Mouse (Mus musculus) hindbrain, embryonic 14.5 days (tissue): ENCODE measurements around the gene Adgra1. TPM values are rescaled to one million over a fixed set of nuclear protein-coding genes. Genes with fewer than 3 reads are reported as not detected.

Experiments
- ATAC-seq: fragments of 200-750 bp; cut with Nextera tagmentation; 2 replicates; pipeline ENCODE4 v1.8.0; 2017; ENCODE audit warnings: moderate number of reproducible peaks, mild to moderate bottlenecking, moderate TSS enrichment, moderate library complexity; ENCODE audit not compliant: low FRiP score
- DNase-seq: peaks from one replicate; pipeline ENCODE4 v3.0.0-alpha.2; 2015; ENCODE audit warnings: low spot score
- H3K27ac ChIP-seq: fragments of 300-500 bp; sonication (generic); 2 replicates; pipeline ENCODE4 v1.5.1; 2014; ENCODE audit warnings: mild to moderate bottlenecking, moderate library complexity
- H3K27me3 ChIP-seq: fragments of 300-500 bp; sonication (generic); 2 replicates; pipeline ENCODE4 v1.6.1; 2014; ENCODE audit warnings: mild to moderate bottlenecking, low read length, mixed read lengths; ENCODE audit not compliant: control insufficient read depth, insufficient read depth
- H3K36me3 ChIP-seq: fragments of 300-500 bp; sonication (generic); replicated peaks from 2 replicates; pipeline ENCODE4 v1.6.1; 2014; ENCODE audit not compliant: control insufficient read depth, insufficient read depth
- H3K4me1 ChIP-seq: fragments of 300-500 bp; sonication (generic); replicated peaks from 2 replicates; pipeline ENCODE4 v1.6.1; 2014; ENCODE audit warnings: antibody characterized with exemption, low read length, mixed read lengths; ENCODE audit not compliant: control insufficient read depth, insufficient read depth
- H3K4me2 ChIP-seq: fragments of 300-500 bp; sonication (generic); replicated peaks from 2 replicates; pipeline ENCODE4 v1.6.1; 2014; ENCODE audit warnings: mild to moderate bottlenecking, moderate library complexity
- H3K4me3 ChIP-seq: fragments of 300-500 bp; sonication (generic); replicated peaks from 2 replicates; pipeline ENCODE4 v1.5.1; 2014; ENCODE audit warnings: mild to moderate bottlenecking, low read length
- H3K9ac ChIP-seq: fragments of 300-500 bp; sonication (generic); 2 replicates; pipeline ENCODE4 v1.6.1; 2014
- H3K9me3 ChIP-seq: fragments of 300-500 bp; sonication (generic); 2 replicates; pipeline ENCODE4 v1.6.1; 2016; ENCODE audit warnings: low read length; ENCODE audit not compliant: control insufficient read depth
- WGBS: fragments of 180-500 bp; shearing (Covaris S2); extraction: QIAGEN DNeasy Blood & Tissue Kit; methylation state at CpG from one replicate; pipeline ENCODE4 v1.1.7; 2014; 5-methylcytosine and 5-hydroxymethylcytosine counted together
- polyA plus RNA-seq: library from polyadenylated mRNA; unstranded; fragments of >200 nt; fragmentation: Nextera tagmentation; extraction: Ambion mirVana; gene quantifications from 2 replicates; pipeline ENCODE4 v1.2.1, GENCODE M21; 2014

Gene Adgra1
- polyA plus RNA-seq, 1 experiment from 2014 or later = 18.6 TPM

DNA sequence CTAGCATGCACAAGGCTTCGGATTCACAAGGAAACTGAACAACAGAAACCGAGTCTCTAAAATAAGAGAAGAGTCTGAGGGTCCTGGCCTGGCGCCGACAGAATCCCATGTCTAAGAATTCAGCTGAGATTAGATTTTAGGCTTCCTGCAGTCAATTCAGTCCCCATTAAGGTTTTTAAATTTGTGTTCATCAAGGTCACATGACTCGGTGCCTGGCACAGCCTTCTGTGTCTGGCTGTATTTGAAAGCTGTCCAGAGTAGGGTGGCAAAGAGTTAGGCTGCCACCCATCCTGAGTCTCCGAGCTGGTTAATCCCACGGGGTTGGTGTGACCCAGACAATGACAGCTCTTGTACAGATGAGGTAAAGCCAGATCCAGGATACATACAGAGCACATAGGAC is 62.8 kb downstream of the Adgra1 start:
- WGBS = 87% methylated on average over 7 of the region's 7 CpGs
- no peak for DNase-seq
- Histone ChIP-seq H3K4me3 (no peak overlapping the region), H3K27me3 (peaks cover 19% of the 10 kb centered on the region; the same call in 1 of the 2 replicates), H3K9me3 (no peaks in the 10 kb centered on the region), H3K36me3 (no peaks in the 10 kb centered on the region), H3K9ac (no peak overlapping the region), H3K4me2 (no peak overlapping the region), H3K27ac (no peak overlapping the region), H3K4me1 (peaks cover 9% of the 10 kb centered on the region)
- no peak for ATAC-seq

DNA sequence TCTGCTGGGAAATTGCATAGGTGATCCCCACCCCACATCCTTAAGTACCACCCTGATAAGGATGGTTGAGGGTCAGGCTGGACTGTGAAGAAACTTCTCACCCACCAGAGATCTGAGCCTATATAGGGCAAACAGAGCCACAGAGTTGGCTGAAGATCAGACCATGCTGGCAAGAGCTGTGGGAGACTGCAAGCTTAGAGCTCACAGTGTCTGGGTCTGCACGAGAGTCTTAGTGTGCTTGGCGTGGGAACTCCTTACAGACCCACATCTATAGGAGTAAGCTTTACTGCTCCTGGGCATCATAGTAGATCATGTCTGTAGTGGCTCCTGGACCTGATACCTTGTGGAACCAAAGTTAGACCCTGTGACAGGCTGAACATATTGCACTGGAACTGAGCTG is 64.6 kb downstream of the Adgra1 start:
- H3K9ac ChIP-seq = no peak overlapping the region
- H3K36me3 ChIP-seq = no peaks in the 10 kb centered on the region
- DNase-seq (no peak), ATAC-seq (no peak)
- 72% methylated on average over 2 of the region's 2 CpGs for WGBS
- H3K4me1 ChIP-seq = peaks cover 9% of the 10 kb centered on the region
- H3K27ac ChIP-seq = no peak overlapping the region
- H3K4me2 ChIP-seq = no peak overlapping the region
- no peak overlapping the region for H3K4me3 ChIP-seq
- H3K27me3 ChIP-seq = peaks cover 12% of the 10 kb centered on the region; the same call in 1 of the 2 replicates
- H3K9me3 ChIP-seq = no peaks in the 10 kb centered on the region

DNA sequence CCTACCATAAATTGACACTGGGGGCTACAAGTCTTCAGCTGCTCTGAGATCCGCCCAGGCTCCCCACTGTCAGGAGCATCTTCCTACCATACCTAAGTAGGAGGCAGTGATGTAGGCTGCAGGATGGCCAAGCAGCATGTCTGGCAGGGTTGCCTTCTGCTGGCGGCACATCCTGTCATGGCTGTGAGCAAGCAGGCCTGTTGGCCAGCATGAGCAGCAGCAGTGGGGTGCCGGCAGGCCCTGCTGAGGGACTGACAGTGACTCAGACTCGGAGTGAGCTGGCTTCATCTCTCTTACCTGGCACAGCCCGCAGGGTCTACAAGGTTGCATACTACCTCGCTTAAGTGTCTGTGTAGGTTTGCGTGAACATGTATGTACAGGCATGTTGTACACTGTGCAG is 65.5 kb downstream of the Adgra1 start:
- DNase-seq = no peak
- no peak overlapping the region for H3K4me2 ChIP-seq
- no peak overlapping the region for H3K27ac ChIP-seq
- H3K9ac ChIP-seq = no peak overlapping the region
- H3K9me3 ChIP-seq = no peaks in the 10 kb centered on the region
- H3K36me3 ChIP-seq = no peaks in the 10 kb centered on the region
- peaks cover 12% of the 10 kb centered on the region for H3K4me1 ChIP-seq
- ATAC-seq = no peak
- H3K4me3 ChIP-seq = no peak overlapping the region
- H3K27me3 ChIP-seq = 0 out of 2 replicates have a peak, but pooled peaks cover 8% of the 10 kb centered on the region
- 88% methylated on average over 7 of the region's 7 CpGs for WGBS

DNA sequence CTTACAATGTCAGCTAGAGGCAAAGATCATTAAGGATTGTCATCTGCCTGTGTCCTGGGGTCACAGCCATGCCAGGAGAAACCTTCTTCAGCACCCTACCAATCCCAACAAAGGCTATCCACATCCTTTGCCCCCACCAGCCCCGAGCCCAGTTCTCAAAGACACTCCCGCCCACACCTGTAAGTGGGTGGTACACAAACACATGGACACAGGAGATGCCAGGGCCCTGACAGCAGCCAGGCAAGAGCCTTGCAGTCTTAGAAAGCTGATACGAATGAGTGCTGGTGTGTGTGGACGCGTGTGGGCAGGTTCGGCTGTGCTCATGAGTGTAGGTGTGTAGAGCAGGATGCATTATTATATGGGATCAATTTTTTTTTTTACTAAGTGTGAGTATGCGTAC is 66.5 kb downstream of the Adgra1 start:
- Histone ChIP-seq H3K9me3 (no peaks in the 10 kb centered on the region), H3K4me2 (no peak overlapping the region), H3K4me1 (peaks cover 16% of the 10 kb centered on the region), H3K36me3 (no peaks in the 10 kb centered on the region), H3K27me3 (0 out of 2 replicates have a peak, but pooled peaks cover 5% of the 10 kb centered on the region), H3K9ac (no peak overlapping the region), H3K27ac (no peak overlapping the region), H3K4me3 (no peak overlapping the region)
- DNase-seq (no peak), ATAC-seq (no peak)
- WGBS = 97% methylated on average over 7 of the region's 7 CpGs

DNA sequence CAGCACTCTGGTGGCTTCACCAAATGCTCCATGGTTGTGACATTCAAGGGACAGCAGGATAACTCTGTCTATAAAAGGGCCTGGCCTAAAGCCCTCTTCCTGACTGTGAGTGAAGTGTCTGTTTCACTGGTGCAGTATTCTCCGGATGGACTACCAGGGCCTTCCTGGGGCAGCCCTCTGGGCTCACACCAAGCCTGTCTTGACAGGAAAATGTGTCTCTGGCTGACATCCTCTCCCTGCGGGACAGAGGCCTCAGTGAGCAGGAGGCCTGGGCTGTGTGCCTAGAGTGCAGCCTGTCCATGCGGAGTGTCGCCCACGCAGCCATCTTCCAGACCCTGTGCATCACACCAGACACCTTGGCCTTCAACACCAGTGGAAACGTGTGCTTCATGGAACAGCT is 66.9 kb downstream of the Adgra1 start:
- Histone ChIP-seq H3K4me3 (no peak overlapping the region), H3K4me2 (no peak overlapping the region), H3K27me3 (0 out of 2 replicates have a peak, but pooled peaks cover under 1% of the 10 kb centered on the region), H3K36me3 (no peaks in the 10 kb centered on the region), H3K9ac (no peak overlapping the region), H3K4me1 (peaks cover 16% of the 10 kb centered on the region; the same call in 1 of the 2 replicates), H3K27ac (no peak overlapping the region), H3K9me3 (no peaks in the 10 kb centered on the region)
- ATAC-seq = no peak
- no peak for DNase-seq
- WGBS = 88% methylated on average over 6 of the region's 6 CpGs

DNA sequence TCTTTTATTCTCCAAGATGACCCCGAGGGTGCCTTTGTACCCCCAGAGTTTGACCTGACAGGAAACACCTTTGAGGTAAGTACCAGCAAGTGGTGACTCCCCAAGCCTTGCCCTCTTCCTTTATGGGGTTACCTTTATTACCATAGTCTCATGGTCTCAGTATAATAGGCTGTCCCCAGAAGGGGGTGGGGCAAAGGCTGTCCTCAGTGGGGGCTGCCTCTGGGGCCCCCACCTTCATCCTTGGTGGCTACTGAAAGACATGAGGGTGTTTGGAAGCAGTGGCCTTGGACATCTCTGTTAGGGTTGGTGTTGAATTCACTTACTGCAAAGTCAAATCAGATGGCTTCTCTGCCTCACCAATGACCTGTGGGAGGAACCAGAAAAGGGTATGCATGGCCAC is 68.0 kb downstream of the Adgra1 start:
- H3K27me3 ChIP-seq = no peaks in the 10 kb centered on the region
- no peak overlapping the region for H3K27ac ChIP-seq
- ATAC-seq (no peak), DNase-seq (no peak)
- H3K9ac ChIP-seq = no peak overlapping the region
- H3K4me2 ChIP-seq = no peak overlapping the region
- WGBS = 6% methylated on average over 1 of the region's 1 CpGs
- H3K4me3 ChIP-seq = no peak overlapping the region
- peaks cover 17% of the 10 kb centered on the region; the same call in 1 of the 2 replicates for H3K4me1 ChIP-seq
- H3K9me3 ChIP-seq = no peaks in the 10 kb centered on the region
- H3K36me3 ChIP-seq = no peaks in the 10 kb centered on the region

DNA sequence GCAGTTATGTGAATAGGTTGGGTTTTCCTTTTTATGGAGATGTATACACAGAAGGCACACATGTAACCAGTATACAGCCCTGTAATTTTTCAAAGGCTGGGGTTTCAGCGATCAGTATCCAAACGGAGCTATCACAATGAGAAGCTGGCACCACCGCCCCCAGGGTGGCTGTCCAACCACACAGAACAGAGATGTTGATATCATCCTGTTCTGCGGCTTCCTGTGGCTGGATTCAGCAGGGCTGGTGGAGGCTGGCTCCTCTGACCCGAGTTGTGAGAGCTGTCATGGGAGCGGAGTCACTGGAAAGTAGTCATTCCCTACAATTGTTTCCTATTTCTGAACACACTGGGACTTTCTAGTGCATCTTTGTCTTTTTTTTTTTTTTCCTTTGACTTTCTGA is 71.3 kb downstream of the Adgra1 start:
- Histone ChIP-seq H3K9me3 (no peaks in the 10 kb centered on the region), H3K27me3 (no peaks in the 10 kb centered on the region), H3K4me2 (peak overlapping the region; percentile 20), H3K27ac (peak overlapping the region; percentile 18; the same call in 1 of the 2 replicates), H3K4me1 (peaks cover 23% of the 10 kb centered on the region), H3K36me3 (no peaks in the 10 kb centered on the region), H3K9ac (no peak overlapping the region), H3K4me3 (no peak overlapping the region)
- DNase-seq = no peak
- no peak for ATAC-seq
- 15% methylated on average over 6 of the region's 6 CpGs for WGBS

DNA sequence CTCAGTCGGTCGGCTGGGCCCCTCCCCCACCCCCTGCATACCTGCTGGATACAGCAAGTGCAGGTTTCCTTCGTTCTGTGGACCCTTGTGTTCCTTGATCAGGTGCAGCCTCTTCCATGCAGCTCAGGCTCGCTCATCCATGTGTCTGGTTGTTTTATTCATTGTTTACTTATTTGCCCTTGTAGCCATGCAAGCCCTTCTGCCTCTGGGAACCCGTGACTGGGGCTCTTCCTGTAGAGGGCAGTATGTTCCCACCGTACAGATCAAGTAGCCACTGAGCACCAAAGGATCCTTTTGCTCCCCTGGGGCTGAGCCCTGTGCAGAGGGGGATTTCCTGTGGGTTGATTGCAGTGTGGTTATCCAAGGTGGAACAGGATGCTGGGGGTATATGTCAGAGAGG is 71.7 kb downstream of the Adgra1 start:
- no peak overlapping the region for H3K9ac ChIP-seq

DNA sequence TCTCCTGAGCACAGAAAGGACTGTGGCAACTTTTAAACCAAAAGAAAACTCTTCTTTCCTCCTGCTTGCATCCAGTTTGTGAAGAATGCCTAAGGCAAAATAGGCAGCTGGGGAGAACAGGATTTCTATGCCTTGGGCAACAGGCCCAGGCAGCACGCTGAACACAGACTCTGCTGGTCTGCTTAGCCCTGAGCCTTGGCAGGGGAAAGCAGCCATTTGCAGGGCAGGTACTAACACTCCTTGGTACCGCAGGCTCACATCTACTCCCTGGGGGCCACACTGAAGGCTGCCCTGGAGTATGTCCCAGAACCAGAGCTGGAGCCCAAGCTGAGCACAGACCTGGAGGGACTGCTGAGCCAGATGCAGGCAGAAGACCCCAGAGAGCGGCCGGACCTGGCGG is 74.2 kb downstream of the Adgra1 start:
- ATAC-seq (no peak), DNase-seq (no peak)
- no peaks in the 10 kb centered on the region for H3K9me3 ChIP-seq
- H3K27me3 ChIP-seq = no peaks in the 10 kb centered on the region; the same call in 1 of the 2 replicates
- H3K4me2 ChIP-seq = no peak overlapping the region
- no peak overlapping the region for H3K4me3 ChIP-seq
- peaks cover 23% of the 10 kb centered on the region for H3K4me1 ChIP-seq
- H3K27ac ChIP-seq = no peak overlapping the region
- no peaks in the 10 kb centered on the region for H3K36me3 ChIP-seq
- WGBS = 44% methylated on average over 5 of the region's 5 CpGs
- no peak overlapping the region for H3K9ac ChIP-seq

More for the DNA sequence above, 71.7 kb downstream of the Adgra1 start:
- Histone ChIP-seq H3K9me3 (no peaks in the 10 kb centered on the region), H3K4me1 (peaks cover 23% of the 10 kb centered on the region), H3K4me3 (no peak overlapping the region), H3K4me2 (peak overlapping the region; percentile 20), H3K27ac (no peak overlapping the region; the same call in 1 of the 2 replicates), H3K36me3 (no peaks in the 10 kb centered on the region), H3K27me3 (no peaks in the 10 kb centered on the region)
- ATAC-seq (0 out of 2 replicates have a peak, but pooled peaks have one; percentile 42), DNase-seq (peak; percentile 58)
- 4% methylated on average over 6 of the region's 6 CpGs for WGBS

DNA sequence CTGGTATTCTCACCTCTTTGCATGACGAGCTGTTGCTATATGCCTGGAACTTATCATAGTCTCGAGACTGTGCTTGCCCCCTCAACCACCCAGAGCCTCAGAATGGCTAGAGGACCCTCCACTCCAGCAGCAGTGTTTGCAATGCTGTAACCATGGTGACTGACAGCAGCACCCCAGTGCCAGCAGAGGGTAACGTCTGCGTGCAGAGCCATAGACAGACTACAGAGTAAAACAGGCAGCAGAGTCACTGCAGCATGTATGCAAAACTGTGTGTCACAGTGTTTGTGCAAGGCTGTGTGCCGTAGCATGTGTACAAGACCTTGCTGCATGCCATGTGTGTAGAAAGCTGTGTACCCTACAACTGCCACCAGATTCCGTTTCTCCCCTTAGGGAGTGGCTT is 75.5 kb downstream of the Adgra1 start:
- H3K9ac ChIP-seq = no peak overlapping the region
- H3K4me1 ChIP-seq = peaks cover 21% of the 10 kb centered on the region
- no peak for DNase-seq
- H3K4me2 ChIP-seq = no peak overlapping the region
- WGBS = 29% methylated on average over 6 of the region's 6 CpGs
- H3K9me3 ChIP-seq = no peaks in the 10 kb centered on the region
- no peak overlapping the region; the same call in 1 of the 2 replicates for H3K27ac ChIP-seq
- H3K27me3 ChIP-seq = peaks cover 12% of the 10 kb centered on the region
- ATAC-seq = no peak
- H3K4me3 ChIP-seq = no peak overlapping the region
- H3K36me3 ChIP-seq = no peaks in the 10 kb centered on the region
